Mouse (Mus musculus) right cerebral cortex, postnatal 4 days (tissue): ENCODE measurements around the gene Fam92b.
A peak's percentile ranks its signal among the peaks of the same experiment; 100 is the strongest.

ENCODE experiments used
- DNase-seq: peaks from one replicate; pipeline ENCODE4 v3.0.0-alpha.2; 2022

Fam92b gene

GRCm38 (mm10) chr8:120177318-120178123, at the start of gene Fam92b:
Fam92b (minus strand) TSS chr8:120177466.
- peak; percentile 62 for DNase-seq

DNA sequence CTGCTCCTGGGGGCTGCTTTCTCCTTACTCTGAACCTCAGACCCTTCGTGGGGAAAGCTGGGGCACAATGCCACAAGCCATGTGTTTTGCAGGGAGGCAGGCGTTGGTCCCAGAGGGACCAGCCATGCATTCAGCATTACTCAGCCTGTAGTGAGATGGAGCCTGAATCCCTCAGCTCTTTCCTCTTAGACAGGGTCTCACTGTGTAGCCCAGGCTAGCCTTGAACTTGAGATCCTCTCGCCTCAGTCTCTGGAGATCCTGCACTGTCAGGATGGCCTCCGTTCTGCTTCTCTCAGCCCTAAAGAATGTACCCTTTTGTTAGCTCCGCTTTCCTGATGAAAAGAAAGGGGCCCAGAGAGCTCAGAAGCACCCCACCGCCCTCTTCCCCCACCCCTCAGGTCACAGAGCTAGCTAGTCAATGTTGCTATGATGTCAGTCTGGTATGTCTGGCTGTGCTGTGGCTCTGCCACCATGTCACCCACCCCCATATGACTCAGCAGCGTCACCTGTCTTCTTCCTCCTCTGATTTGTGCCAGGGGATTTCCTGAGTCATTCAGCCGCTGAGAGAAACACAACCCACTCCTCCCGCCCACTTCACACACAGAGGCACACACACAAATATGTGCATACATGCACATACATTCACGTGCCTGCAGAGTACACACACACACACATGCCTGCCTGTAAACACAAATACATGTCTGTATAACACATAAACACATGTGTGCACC, 48.3 kb upstream of the Fam92b start:
- no peak for DNase-seq

- no peak for DNase-seq
Observed at GRCm38 (mm10) chr8:120224521-120225420, 47.5 kb upstream of the Fam92b start.

DNA sequence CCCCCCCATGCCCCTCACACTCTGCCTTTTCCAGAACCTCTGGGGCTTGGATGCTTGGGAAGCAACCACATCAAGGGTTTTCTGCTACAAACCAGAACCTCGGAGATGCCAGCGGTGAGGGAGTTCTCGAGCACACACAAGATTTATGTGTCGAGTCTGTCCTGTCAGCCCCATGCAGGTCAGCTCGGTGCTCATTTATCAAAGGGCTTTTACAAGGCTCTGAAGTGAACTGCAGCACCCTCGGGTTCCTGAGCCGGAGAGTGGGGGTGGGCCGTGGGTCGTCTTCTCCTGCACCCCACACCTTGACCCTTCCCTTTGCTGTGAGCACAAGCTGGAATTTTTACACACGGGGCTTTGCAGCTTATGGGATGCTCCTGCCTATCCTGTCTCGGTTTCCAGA, 45.3 kb upstream of the Fam92b start:
- no peak for DNase-seq

DNA sequence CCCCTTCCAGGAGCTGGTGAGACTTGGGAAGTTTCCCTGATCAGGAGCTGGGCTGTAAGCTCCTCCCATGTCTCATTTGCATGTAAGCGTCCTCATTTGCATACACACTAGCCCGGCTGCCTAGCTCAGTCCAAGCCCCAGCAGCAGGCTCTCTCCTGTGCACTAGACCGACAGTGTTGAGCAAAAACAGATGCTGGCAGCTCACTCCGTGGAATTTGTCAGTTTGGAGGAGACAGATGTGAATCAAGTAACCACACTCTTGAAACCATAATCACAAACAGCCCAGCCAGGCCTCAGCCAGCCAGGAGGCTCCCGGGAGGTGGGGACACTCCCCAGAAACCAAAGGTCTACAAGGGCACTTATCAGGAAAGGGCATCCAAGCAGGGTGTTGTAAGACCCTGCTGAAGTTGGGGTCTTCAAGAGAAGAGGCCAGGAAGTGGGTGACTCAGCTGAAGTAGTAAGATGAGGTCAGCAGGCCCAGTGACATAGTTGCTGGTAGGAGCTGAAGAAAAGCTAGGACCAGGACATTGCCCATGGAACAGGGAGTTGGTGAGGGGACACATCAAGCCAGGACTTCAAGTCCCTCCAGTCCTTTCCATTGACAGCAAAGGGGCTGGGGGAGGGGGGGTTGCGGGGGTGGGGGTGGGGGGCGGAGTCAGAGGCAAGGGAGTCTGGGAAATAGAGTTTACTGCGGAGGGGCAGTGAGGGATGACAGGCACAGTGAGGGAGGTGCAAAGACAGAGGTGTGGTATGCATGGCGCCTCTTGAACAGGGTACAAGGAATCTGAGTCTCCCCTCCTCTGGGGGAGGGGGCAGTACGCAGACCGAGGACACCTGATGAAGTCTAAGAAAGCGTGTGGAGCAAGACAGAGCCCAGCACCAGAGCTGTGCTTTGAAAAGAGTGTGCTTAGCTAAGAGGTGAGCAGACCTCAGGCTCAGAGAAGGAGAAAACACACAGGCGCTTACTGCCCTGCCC, 39.9 kb upstream of the Fam92b start:
- no peak for DNase-seq

- no peak for DNase-seq
Observed at GRCm38 (mm10) chr8:120215416-120216141, 38.3 kb upstream of the Fam92b start.

- no peak for DNase-seq
Observed at GRCm38 (mm10) chr8:120213939-120214338, 36.7 kb upstream of the Fam92b start.

DNA sequence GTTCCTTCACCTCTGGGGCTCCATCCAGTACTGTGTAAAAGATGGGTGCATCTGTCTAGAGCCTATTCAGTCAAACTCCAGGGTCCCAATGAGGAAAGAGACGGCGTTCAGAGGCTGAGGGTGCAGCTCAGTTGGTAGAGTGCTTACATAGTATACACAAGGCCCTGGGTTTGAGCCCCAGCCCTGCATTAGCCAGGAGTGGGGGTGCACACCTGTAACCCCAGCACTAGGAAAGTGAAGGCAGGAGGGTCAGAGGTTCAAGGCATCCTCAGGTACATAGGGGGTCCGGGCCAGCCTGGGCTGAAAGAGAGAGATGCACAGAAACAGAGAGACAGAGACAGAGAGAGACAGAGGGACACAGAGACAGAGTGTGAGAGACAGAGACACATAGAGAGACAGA, 36.0 kb upstream of the Fam92b start:
- DNase-seq: no peak

DNA sequence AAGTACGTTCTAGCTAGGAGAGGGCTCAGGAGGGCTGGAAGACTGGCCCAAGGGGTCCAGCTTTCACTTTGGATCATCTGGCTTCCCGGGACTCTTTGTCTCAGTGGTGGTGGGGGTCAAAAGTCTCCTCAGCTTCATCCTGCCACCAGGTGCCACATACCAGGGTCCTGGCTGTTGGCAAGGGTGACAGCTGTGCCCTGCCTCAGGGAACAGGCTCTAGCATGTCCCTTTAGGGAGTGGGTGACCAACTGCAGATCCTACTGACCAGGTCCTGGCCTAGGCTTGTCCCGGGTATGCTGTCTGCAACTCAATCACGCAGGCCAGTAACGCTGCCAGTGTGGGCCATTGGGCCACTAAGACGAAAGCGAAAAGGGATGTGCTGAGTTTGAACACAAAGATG, 35.3 kb upstream of the Fam92b start:
- DNase-seq: no peak

- DNase-seq: no peak
Observed at GRCm38 (mm10) chr8:120211345-120211744, 34.1 kb upstream of the Fam92b start.

- no peak for DNase-seq
Observed at GRCm38 (mm10) chr8:120208113-120208512, 30.8 kb upstream of the Fam92b start.

GRCm38 (mm10) chr8:120207364-120207763, 30.1 kb upstream of the Fam92b start:
- DNase-seq: no peak

GRCm38 (mm10) chr8:120205916-120206315, 28.6 kb upstream of the Fam92b start:
- no peak for DNase-seq

- DNase-seq: no peak
Observed at GRCm38 (mm10) chr8:120204736-120205360, 27.6 kb upstream of the Fam92b start.

GRCm38 (mm10) chr8:120202546-120202945, 25.3 kb upstream of the Fam92b start:
- DNase-seq: no peak

DNA sequence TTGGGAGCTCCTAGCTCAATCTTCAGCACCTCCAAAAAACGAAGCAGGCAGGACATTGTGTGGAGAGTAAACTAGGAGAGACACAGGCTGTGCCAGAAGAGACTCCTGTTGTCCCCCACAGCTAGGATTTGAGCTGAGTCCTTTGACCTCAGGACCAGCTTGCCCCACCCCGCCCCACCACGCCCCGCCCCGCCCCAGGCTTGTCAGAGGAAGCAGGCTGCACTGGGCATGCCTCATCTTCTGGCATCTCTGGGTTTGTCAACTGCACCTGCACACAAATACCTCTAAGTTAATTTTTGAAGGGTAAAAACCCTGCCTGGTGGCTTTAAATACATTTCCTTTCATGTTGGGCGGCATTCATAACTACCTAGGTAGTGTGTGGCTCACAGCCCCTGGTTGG, 24.1 kb upstream of the Fam92b start:
- no peak for DNase-seq

DNA sequence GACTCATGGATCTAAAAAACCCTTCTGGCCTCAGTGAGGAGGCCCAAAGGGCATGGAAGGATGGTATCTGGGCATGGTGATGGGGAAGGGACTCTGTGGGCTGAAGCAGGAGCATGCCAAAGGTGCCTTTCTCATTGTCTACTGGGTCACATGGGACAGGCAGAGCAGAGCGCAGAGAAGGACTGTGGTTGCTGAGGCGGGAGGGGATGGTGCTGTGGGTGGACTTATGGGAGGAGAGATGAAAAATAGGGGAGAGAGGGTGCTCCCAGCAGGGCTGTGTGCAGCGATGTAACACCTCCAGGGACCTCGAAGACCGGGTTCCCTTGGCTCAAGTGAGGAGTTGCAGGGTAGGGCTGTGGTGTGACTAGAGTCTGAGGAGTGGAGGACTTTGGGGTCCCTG, 14.9 kb upstream of the Fam92b start:
- DNase-seq: no peak

GRCm38 (mm10) chr8:120191633-120192032, 14.4 kb upstream of the Fam92b start:
- DNase-seq: no peak

- DNase-seq: peak; percentile 80
Observed at GRCm38 (mm10) chr8:120190810-120191413, 13.6 kb upstream of the Fam92b start.

DNA sequence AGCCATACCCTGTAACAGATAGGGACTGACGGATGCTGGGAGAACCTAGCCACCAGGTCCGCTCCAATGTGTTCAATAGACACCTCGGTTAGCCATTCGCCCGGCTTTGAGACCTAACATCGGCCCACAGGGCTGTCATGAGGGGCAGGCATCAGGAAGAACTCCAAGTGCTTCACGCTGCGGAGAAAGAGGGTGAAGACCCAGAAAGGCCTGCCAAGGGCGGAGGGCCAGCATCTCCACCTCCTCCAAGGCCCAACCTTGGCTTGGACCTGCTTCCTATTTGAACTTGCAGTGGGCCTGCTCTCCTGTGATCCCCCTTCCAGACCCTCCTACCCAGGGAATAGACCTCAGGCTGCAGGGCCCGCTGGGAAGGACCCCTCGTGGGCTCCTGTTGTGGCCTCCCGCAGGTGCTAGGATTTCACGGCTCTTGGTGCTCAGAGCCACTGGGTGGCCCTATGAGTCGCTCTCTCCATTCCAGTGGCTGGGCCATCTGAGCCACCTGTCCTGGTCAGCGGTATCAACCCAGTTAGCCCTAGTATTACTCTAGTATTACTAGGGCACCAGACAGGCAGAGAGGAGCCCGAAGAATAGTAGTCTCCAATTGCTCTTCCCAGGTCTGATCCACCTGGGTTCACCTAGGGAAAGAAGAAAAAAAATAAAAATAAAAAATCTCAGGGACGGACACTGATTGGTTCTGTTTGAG, 13.0 kb upstream of the Fam92b start:
- no peak for DNase-seq
